Mouse (Mus musculus): ENCODE measurements around the gene Hrasls5. TPM values are rescaled to one million over a fixed set of nuclear protein-coding genes. Genes with fewer than 3 reads are reported as not detected.

Hrasls5 gene
- polyA plus RNA-seq (2014; fragmentation: Illumina TruSeq; extraction: RNeasy Lipid Tissue Mini Kit (QIAGEN cat#74804)), result not detected

GRCm38 (mm10) chr19:7611942-7612757 is at the start of gene Hrasls5:
Gene Hrasls5, plus strand, starts transcription at chr19:7612541.

GRCm38 (mm10) chr19:7606801-7607689 is 5.3 kb upstream of the Hrasls5 start, which contains the start of gene Lgals12:
Gene Lgals12, minus strand, starts transcription at chr19:7607193.

Other genes with a start within 250 kb of the Hrasls5 start
- gene Spindoc, start 229.5 kb upstream of the Hrasls5 start, polyA plus RNA-seq (2014; fragmentation: Illumina TruSeq; extraction: RNeasy Lipid Tissue Mini Kit (QIAGEN cat#74804)), result 1.1 TPM
- 27.8 TPM for gene 2700081O15Rik, start 194.9 kb upstream of the Hrasls5 start, polyA plus RNA-seq (2014; fragmentation: Illumina TruSeq; extraction: RNeasy Lipid Tissue Mini Kit (QIAGEN cat#74804))
- gene Rtn3, start 129.3 kb upstream of the Hrasls5 start, polyA plus RNA-seq (2014; fragmentation: Illumina TruSeq; extraction: RNeasy Lipid Tissue Mini Kit (QIAGEN cat#74804)), result 338 TPM
- 280 TPM for gene Atl3, start 118.5 kb upstream of the Hrasls5 start, polyA plus RNA-seq (2014; fragmentation: Illumina TruSeq; extraction: RNeasy Lipid Tissue Mini Kit (QIAGEN cat#74804))
- gene Pla2g16, start 55.1 kb upstream of the Hrasls5 start, polyA plus RNA-seq (2014; fragmentation: Illumina TruSeq; extraction: RNeasy Lipid Tissue Mini Kit (QIAGEN cat#74804)), result 16.4 TPM
- 5.8 TPM for gene Lgals12, start 5.3 kb upstream of the Hrasls5 start, polyA plus RNA-seq (2014; fragmentation: Illumina TruSeq; extraction: RNeasy Lipid Tissue Mini Kit (QIAGEN cat#74804))
- gene Slc22a19, start 98.8 kb downstream of the Hrasls5 start, polyA plus RNA-seq (2014; fragmentation: Illumina TruSeq; extraction: RNeasy Lipid Tissue Mini Kit (QIAGEN cat#74804)), result not detected
- gene Slc22a26, start 190.1 kb downstream of the Hrasls5 start, polyA plus RNA-seq (2014; fragmentation: Illumina TruSeq; extraction: RNeasy Lipid Tissue Mini Kit (QIAGEN cat#74804)), result not detected